Mouse (Mus musculus) E14TG2a.4 (cell line): Measurements from ENCODE around the gene Mia.

Experiments
- CTCF ChIP-seq: conservative IDR thresholded peaks from 2 replicates; pipeline ENCODE4 v1.5.1; 2014; ENCODE audit warnings: low read length
- NANOG ChIP-seq: IDR thresholded peaks from 2 replicates; pipeline ENCODE4 v1.6.1; 2014; ENCODE audit warnings: borderline replicate concordance, low read length, mixed read lengths

DNA sequence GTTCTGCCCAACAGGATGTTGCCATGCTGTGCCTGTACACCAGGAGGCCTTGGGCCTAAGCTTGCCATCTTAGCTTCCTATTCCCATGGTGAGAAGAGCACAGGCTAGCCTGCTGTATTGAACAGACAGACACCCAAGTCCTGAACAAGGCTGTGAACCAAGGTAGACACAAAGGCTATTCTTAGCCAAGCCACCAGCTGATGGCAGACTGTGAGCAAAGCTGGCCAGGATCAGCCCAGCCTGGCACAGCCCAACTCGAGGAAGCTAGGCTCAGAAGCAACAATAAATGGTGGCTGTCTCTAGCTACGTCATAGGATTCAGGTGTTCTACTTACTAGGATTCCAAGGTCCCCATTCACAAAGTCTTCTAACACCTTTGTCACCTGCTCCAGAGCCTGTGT is 31.7 kb upstream of the Mia start:
- no peak for TF ChIP-seq CTCF
- no peak for TF ChIP-seq NANOG
